Mouse (Mus musculus): Measurements from ENCODE around the gene Rimbp2. TPM values are rescaled to one million over a fixed set of nuclear protein-coding genes. Genes with fewer than 3 reads are reported as not detected.
"Not testable (repeated sequence)": the region's sequence is repeated elsewhere in the genome, so short reads cannot be mapped to it uniquely, and the experiment has no call there.

Rimbp2 gene
- polyA plus RNA-seq (2016; fragmentation: Nextera tagmentation; extraction: Ambion mirVana): 0.20 and 0.55 TPM in 2 replicates

DNA sequence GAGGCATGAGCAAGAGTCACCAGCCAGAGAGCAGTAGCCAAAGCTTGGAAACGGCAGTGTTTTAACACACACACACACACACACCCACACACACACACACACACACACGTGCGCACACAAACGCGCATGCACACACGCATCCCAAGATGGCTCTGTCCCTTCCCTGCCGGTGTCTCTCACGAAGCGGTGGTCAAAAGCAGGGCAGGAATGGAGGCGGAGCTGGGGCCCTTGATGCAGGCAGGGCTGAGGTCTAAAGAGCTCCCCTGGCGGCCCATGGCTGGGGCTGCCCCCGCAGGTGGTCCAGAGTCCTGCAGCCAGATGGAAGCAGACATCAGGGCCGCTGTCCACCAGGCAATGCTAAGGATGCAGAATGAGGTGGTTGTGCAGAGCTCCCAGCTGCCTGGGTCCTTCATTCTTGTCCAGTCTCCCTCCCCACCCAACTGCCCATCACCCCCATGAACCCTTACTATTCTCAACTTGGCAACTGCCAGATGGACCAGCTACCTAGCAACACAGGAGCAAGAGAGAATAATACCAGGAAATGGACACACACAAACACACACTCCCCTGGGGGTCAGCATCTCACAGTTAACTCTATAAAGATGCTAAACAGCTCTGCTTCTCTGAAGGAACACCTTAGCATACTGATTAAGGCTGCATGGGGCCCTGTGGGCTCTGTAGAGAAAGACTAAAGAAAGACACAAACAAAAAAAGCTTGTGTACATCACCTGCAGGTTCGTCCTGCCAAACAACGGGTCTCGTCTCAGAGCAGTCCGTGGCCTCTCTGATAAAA is at the start of gene Rimbp2:
Rimbp2 (minus strand) TSS at position 209 of the 793 bp plus-strand sequence.
- peak; percentile 84 for DNase-seq (ENCODE audit: low spot score)
- Histone ChIP-seq H3K4me1 (peaks cover 21% of the 10 kb centered on the region), H3K9me3 (0 out of 2 replicates have a peak, but pooled peaks cover 2% of the 10 kb centered on the region), H3K4me3 (peak within 1 kb of the TSS; percentile 63), H3K27ac (peak within 1 kb of the TSS; percentile 59; the same call in 1 of the 2 replicates), H3K27me3 (ENCODE audit: insufficient read depth, poor library complexity, severe bottlenecking) (peaks cover 41% of the 10 kb centered on the region), H3K36me3 (no peaks in the 10 kb centered on the region)
- 11% methylated on average over 17 of the region's 17 CpGs for whole genome bisulfite sequencing

GRCm38 (mm10) chr5:129002571-129003011 is 49.3 kb upstream of the Rimbp2 start:
- Histone ChIP-seq H3K27ac (peak overlapping the region; percentile 86), H3K4me1 (peaks cover 34% of the 10 kb centered on the region), H3K27me3 (ENCODE audit: insufficient read depth, poor library complexity, severe bottlenecking) (no peaks in the 10 kb centered on the region; the same call in 1 of the 2 replicates), H3K9me3 (no peaks in the 10 kb centered on the region), H3K4me3 (peak overlapping the region; percentile 36), H3K36me3 (peaks cover 19% of the 10 kb centered on the region; the same call in 1 of the 2 replicates)
- DNase-seq (ENCODE audit: low spot score): peak; percentile 77
- 15% methylated on average over 14 of the region's 14 CpGs for WGBS

DNA sequence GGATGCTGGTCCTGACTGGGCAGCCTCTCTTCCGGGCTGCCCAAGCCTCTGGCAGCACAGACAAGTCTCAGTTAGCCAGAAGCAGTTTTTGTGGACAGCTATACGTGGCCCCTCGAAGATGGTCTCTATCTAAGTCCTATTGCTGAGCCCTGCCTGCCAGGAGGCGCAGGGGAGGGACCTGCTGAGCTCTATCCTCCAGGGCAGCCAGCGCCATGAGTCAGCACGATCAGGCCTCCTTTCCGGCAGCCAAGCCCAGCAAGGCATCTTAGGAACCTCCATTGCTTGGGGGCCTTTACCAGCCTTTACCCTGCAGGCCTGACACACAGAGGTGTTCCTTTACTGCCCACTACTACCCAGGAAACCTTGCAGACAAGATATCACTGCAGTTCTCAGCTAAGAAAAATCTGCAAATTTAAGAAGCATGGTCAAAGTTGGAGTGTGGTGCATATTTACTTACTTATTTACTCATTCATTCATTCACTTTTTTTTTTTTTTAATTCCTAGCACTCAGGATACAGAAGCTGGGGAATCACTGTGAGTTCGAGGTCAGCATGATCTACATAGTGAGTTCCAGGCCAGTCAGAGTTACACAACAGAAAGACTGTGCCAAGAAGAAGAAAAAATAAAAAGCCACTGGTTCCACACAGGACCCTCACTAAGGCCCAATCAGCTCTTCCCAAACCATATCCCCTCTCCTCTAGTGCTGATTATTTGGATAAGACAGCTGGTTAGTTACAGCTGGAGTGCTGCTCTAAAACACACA is 47.6 kb upstream of the Rimbp2 start:
- peak; percentile 94 for DNase-seq (ENCODE audit: low spot score)
- Histone ChIP-seq H3K4me1 (peaks cover 25% of the 10 kb centered on the region), H3K9me3 (no peaks in the 10 kb centered on the region), H3K36me3 (peaks cover 23% of the 10 kb centered on the region; the same call in 1 of the 2 replicates), H3K4me3 (no peak overlapping the region), H3K27me3 (ENCODE audit: insufficient read depth, poor library complexity, severe bottlenecking) (no peaks in the 10 kb centered on the region), H3K27ac (peak overlapping the region; percentile 86)
- WGBS: 35% methylated on average over 8 of the region's 8 CpGs

GRCm38 (mm10) chr5:128987141-128987954 is 34.1 kb upstream of the Rimbp2 start:
- Histone ChIP-seq H3K4me1 (no peaks in the 10 kb centered on the region), H3K36me3 (peaks cover 53% of the 10 kb centered on the region), H3K27ac (no peak overlapping the region), H3K9me3 (no peaks in the 10 kb centered on the region), H3K27me3 (ENCODE audit: insufficient read depth, poor library complexity, severe bottlenecking) (no peaks in the 10 kb centered on the region; the same call in 1 of the 2 replicates), H3K4me3 (no peak overlapping the region)
- no peak for DNase-seq (ENCODE audit: low spot score)
- 83% methylated on average over 19 of the region's 19 CpGs for WGBS

- no peaks in the 10 kb centered on the region for H3K4me1 ChIP-seq
- H3K36me3 ChIP-seq: peaks cover 39% of the 10 kb centered on the region
- H3K27ac ChIP-seq: no peak overlapping the region
- 92% methylated on average over 13 of the region's 13 CpGs for WGBS
- H3K4me3 ChIP-seq: no peak overlapping the region
- H3K9me3 ChIP-seq: no peaks in the 10 kb centered on the region
- no peak for DNase-seq (ENCODE audit: low spot score)
- no peaks in the 10 kb centered on the region; the same call in 1 of the 2 replicates for H3K27me3 ChIP-seq (ENCODE audit: insufficient read depth, poor library complexity, severe bottlenecking)
Observed at GRCm38 (mm10) chr5:128985946-128986345, 32.7 kb upstream of the Rimbp2 start.

DNA sequence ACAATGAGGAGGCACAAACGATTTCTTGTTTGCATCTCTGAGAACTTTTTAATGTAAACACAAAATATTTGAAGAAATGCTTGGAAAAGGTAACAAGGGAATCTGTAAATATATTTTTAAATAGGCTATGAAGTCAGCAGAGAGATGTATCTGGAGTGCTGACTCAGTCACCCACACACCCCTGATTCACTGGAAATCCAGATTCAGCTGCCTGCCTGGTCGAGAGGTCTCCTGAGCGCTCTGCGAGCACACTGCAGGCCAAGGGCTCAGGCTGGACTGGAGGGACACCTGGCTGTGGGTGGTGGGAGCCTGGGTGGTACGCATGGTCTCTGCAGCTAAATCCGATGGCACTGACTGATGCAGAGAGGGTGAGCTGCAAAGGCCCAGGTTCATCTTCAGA is 31.2 kb upstream of the Rimbp2 start:
- Histone ChIP-seq H3K27ac (no peak overlapping the region), H3K4me3 (no peak overlapping the region), H3K27me3 (ENCODE audit: insufficient read depth, poor library complexity, severe bottlenecking) (no peaks in the 10 kb centered on the region; the same call in 1 of the 2 replicates), H3K36me3 (peaks cover 27% of the 10 kb centered on the region), H3K4me1 (no peaks in the 10 kb centered on the region), H3K9me3 (no peaks in the 10 kb centered on the region)
- no peak for DNase-seq (ENCODE audit: low spot score)
- WGBS: 86% methylated on average over 6 of the region's 6 CpGs

GRCm38 (mm10) chr5:128981607-128982006 is 28.3 kb upstream of the Rimbp2 start:
- H3K27ac ChIP-seq: no peak overlapping the region
- H3K36me3 ChIP-seq: peaks cover 18% of the 10 kb centered on the region
- no peak for DNase-seq (ENCODE audit: low spot score)
- 29% methylated on average over 12 of the region's 12 CpGs for WGBS
- no peak overlapping the region for H3K4me3 ChIP-seq
- H3K27me3 ChIP-seq (ENCODE audit: insufficient read depth, poor library complexity, severe bottlenecking): no peaks in the 10 kb centered on the region; the same call in 1 of the 2 replicates
- no peaks in the 10 kb centered on the region for H3K9me3 ChIP-seq
- no peaks in the 10 kb centered on the region for H3K4me1 ChIP-seq

GRCm38 (mm10) chr5:128980857-128981256 is 27.6 kb upstream of the Rimbp2 start:
- DNase-seq (ENCODE audit: low spot score): no peak
- Histone ChIP-seq H3K36me3 (peaks cover 13% of the 10 kb centered on the region), H3K4me1 (no peaks in the 10 kb centered on the region), H3K27ac (no peak overlapping the region), H3K27me3 (ENCODE audit: insufficient read depth, poor library complexity, severe bottlenecking) (no peaks in the 10 kb centered on the region; the same call in 1 of the 2 replicates), H3K4me3 (no peak overlapping the region), H3K9me3 (no peaks in the 10 kb centered on the region)
- 51% methylated on average over 7 of the region's 7 CpGs for WGBS

GRCm38 (mm10) chr5:128978957-128979356 is 25.7 kb upstream of the Rimbp2 start:
- H3K27ac ChIP-seq: no peak overlapping the region
- H3K27me3 ChIP-seq (ENCODE audit: insufficient read depth, poor library complexity, severe bottlenecking): no peaks in the 10 kb centered on the region; the same call in 1 of the 2 replicates
- no peaks in the 10 kb centered on the region for H3K4me1 ChIP-seq
- no peak overlapping the region for H3K4me3 ChIP-seq
- H3K9me3 ChIP-seq: no peaks in the 10 kb centered on the region
- H3K36me3 ChIP-seq: no peaks in the 10 kb centered on the region
- DNase-seq (ENCODE audit: low spot score): no peak
- 90% methylated on average over 7 of the region's 7 CpGs for WGBS

DNA sequence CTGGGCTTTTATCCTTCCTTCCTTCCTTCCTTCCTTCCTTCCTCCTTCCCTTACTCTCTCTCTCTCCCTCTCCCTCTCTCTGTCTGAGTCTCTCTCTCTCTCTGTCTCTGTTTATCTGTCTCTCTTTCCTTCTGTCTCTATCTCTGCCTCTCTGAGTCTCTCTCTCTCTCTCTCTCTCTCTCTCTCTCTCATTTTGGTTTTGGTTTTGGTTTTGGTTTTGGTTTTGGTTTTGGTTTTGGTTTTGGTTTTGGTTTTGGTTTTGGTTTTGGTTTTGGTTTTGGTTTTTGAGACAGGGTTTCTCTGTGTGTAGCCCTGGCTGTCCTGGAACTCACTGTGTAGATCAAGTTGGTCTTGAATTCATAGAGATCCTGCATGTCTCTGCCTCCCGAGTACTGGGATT is 24.2 kb upstream of the Rimbp2 start:
- 65% methylated on average over 1 of the region's 1 CpGs for WGBS
- not testable (repeated sequence) for H3K4me1 ChIP-seq

GRCm38 (mm10) chr5:128976266-128976665 is 23.0 kb upstream of the Rimbp2 start:
- Histone ChIP-seq H3K27me3 (ENCODE audit: insufficient read depth, poor library complexity, severe bottlenecking) (no peaks in the 10 kb centered on the region), H3K4me3 (no peak overlapping the region), H3K4me1 (no peaks in the 10 kb centered on the region), H3K27ac (no peak overlapping the region), H3K9me3 (no peaks in the 10 kb centered on the region), H3K36me3 (no peaks in the 10 kb centered on the region)
- 30% methylated on average over 4 of the region's 4 CpGs for WGBS
- no peak for DNase-seq (ENCODE audit: low spot score)

More for the DNA sequence above, 24.2 kb upstream of the Rimbp2 start:
- not testable (repeated sequence) for DNase-seq (ENCODE audit: low spot score); H3K27ac ChIP-seq; H3K9me3 ChIP-seq; H3K4me3 ChIP-seq; H3K36me3 ChIP-seq; H3K27me3 ChIP-seq (ENCODE audit: insufficient read depth, poor library complexity, severe bottlenecking)

- H3K36me3 ChIP-seq: no peaks in the 10 kb centered on the region
- H3K4me1 ChIP-seq: no peaks in the 10 kb centered on the region
- H3K27me3 ChIP-seq (ENCODE audit: insufficient read depth, poor library complexity, severe bottlenecking): no peaks in the 10 kb centered on the region
- H3K4me3 ChIP-seq: no peak overlapping the region
- no peak overlapping the region for H3K27ac ChIP-seq
- no peak for DNase-seq (ENCODE audit: low spot score)
- 18% methylated on average over 14 of the region's 14 CpGs for WGBS
- H3K9me3 ChIP-seq: no peaks in the 10 kb centered on the region
Observed at GRCm38 (mm10) chr5:128971298-128971697, 18.0 kb upstream of the Rimbp2 start.
